17 mouse cellular contexts compared by ENCODE assay signal in the genomic region with DNA sequence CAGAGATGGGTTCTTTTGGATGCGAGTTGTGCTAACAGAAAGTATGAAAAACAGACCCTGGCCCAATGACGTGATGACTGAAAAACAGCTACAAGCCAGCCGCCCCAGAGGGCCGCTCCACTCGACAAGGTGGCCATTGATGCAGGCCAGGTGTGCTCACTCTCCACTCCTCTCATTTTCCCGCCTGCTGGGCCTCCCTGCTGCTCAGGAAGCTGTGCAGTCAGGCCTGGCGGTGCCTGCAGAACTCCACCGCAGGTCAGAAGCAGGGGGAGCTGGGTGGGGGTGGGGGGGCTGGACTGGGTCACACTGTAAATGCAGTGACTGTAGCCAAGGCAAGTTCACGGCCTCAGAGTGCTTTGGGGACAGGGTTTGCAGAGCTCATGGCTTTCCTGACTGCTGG.
DNase-seq lines count a peak whose midpoint lies in the region; ATAC-seq and TF ChIP-seq lines count a peak whose summit lies in the region.
"Had no signal": no experiment of that assay in that cellular context is flagged by ENCODE, and none has a peak within 500 bp of the region (broad histone marks: within the 10 kb centered on the region; RNA-seq: fewer than 3 reads in every experiment).

No protein-coding gene starts in this region.

- no peaks in the 10 kb centered on the region for H3K9me3 ChIP-seq in kidney, embryonic 15.5 days (replicated peaks)
- H3K9me3 ChIP-seq in intestine, embryonic 15.5 days = no peaks in the 10 kb centered on the region
- no peaks in the 10 kb centered on the region for H3K9me3 ChIP-seq in liver, postnatal 0 days (ENCODE audit: low read length)
- H3K9me3 ChIP-seq: heart, embryonic 12.5 days; liver, embryonic 15.5 days had no signal

- peak; percentile 48 for DNase-seq in embryo, embryonic 10 days (ENCODE audit: low spot score)
- no peak for DNase-seq in embryo, embryonic 9.5 days (ENCODE audit: extremely low spot score)
- no peak for DNase-seq in kidney, adult 11 months
- DNase-seq in retina, postnatal 1 day = peak; percentile 13
- DNase-seq in retina, embryonic 14.5 days (ENCODE audit: low spot score) = no peak
- DNase-seq in liver, postnatal 0 days = no peak
- DNase-seq: cerebellum, adult 8-10 months; gastrocnemius, postnatal 10 days; right cerebral cortex, adult 18-20 months; spleen, adult 18-20 months had no signal

- no peak overlapping the region for H3K4me3 ChIP-seq in kidney, embryonic 15.5 days (replicated peaks)
- H3K4me3 ChIP-seq in intestine, embryonic 15.5 days (replicated peaks) = no peak overlapping the region
- no peak overlapping the region for H3K4me3 ChIP-seq in liver, postnatal 0 days (ENCODE audit: low read depth, low read length)
- H3K4me3 ChIP-seq: heart, embryonic 12.5 days; layer of hippocampus, adult 2 months; liver, embryonic 15.5 days had no signal

- no peak overlapping the region for H3K9ac ChIP-seq in kidney, embryonic 15.5 days
- H3K9ac ChIP-seq in intestine, embryonic 15.5 days = no peak overlapping the region
- H3K9ac ChIP-seq in liver, postnatal 0 days (replicated peaks) = no peak overlapping the region
- H3K9ac ChIP-seq: heart, embryonic 12.5 days; liver, embryonic 15.5 days had no signal

- no peak overlapping the region for H3K4me2 ChIP-seq in kidney, embryonic 15.5 days
- no peak overlapping the region for H3K4me2 ChIP-seq in intestine, embryonic 15.5 days (replicated peaks)
- H3K4me2 ChIP-seq in liver, postnatal 0 days (ENCODE audit: low read depth, low read length) = no peak overlapping the region
- H3K4me2 ChIP-seq: heart, embryonic 12.5 days; liver, embryonic 15.5 days had no signal

- peaks cover 50% of the 10 kb centered on the region for H3K4me1 ChIP-seq in kidney, embryonic 15.5 days
- 0 out of 2 replicates have a peak, but pooled peaks cover 7% of the 10 kb centered on the region for H3K4me1 ChIP-seq in intestine, embryonic 15.5 days (replicated peaks)
- H3K4me1 ChIP-seq in liver, postnatal 0 days (ENCODE audit: insufficient read depth) = no peaks in the 10 kb centered on the region
- H3K4me1 ChIP-seq: liver, embryonic 15.5 days had no signal

- WGBS in kidney, embryonic 15.5 days = 18% methylated on average over 9 of the region's 9 CpGs
- 39% methylated on average over 9 of the region's 9 CpGs for WGBS in intestine, embryonic 15.5 days
- 48% methylated on average over 9 of the region's 9 CpGs for WGBS in liver, postnatal 0 days (ENCODE audit: insufficient replicate concordance)

- peak; percentile 90 for ATAC-seq in kidney, embryonic 15.5 days (replicated peaks; ENCODE audit: low FRiP score)
- ATAC-seq in intestine, embryonic 15.5 days = no peak
- no peak for ATAC-seq in liver, postnatal 0 days
- ATAC-seq: forebrain, embryonic 14.5 days; Patski had no signal

- no peak for TF ChIP-seq CTCF in liver, postnatal 0 days (IDR thresholded peaks at IDR 0.05; ENCODE audit: low read depth)

- no peaks in the 10 kb centered on the region for H3K27me3 ChIP-seq in kidney, embryonic 15.5 days
- no peaks in the 10 kb centered on the region for H3K27me3 ChIP-seq in intestine, embryonic 15.5 days (replicated peaks)
- H3K27me3 ChIP-seq in liver, postnatal 0 days (ENCODE audit: insufficient read depth, low read length) = no peaks in the 10 kb centered on the region
- H3K27me3 ChIP-seq: heart, embryonic 12.5 days; Patski had no signal

- H3K36me3 ChIP-seq in kidney, embryonic 15.5 days = no peaks in the 10 kb centered on the region
- no peaks in the 10 kb centered on the region for H3K36me3 ChIP-seq in intestine, embryonic 15.5 days
- no peaks in the 10 kb centered on the region for H3K36me3 ChIP-seq in liver, postnatal 0 days (replicated peaks; ENCODE audit: insufficient read depth, low read length)
- H3K36me3 ChIP-seq: heart, embryonic 12.5 days; liver, embryonic 15.5 days had no signal

- no peak for TF ChIP-seq EP300 in liver, postnatal 0 days (IDR thresholded peaks at IDR 0.05; ENCODE audit: low read depth)

- peak overlapping the region; percentile 66 for H3K27ac ChIP-seq in kidney, embryonic 15.5 days
- no peak overlapping the region for H3K27ac ChIP-seq in intestine, embryonic 15.5 days
- H3K27ac ChIP-seq in liver, postnatal 0 days (ENCODE audit: low read depth) = no peak overlapping the region
- H3K27ac ChIP-seq: layer of hippocampus, adult 2 months; liver, embryonic 15.5 days had no signal

Comparison
In these comparisons a context has a peak if more than half of its experiments do, and no peak if none do; other contexts are left out.
1. DNase-seq: peak in embryo, embryonic 10 days (single experiment) and retina, postnatal 1 day (single experiment); none in embryo, embryonic 9.5 days (single experiment), kidney, adult 11 months (single experiment), retina, embryonic 14.5 days (single experiment) and liver, postnatal 0 days (single experiment).